Mouse (Mus musculus): ENCODE measurements around the gene 9930111J21Rik2. TPM values are rescaled to one million over a fixed set of nuclear protein-coding genes. Genes with fewer than 3 reads are reported as not detected.
"Not testable (repeated sequence)": the region's sequence is repeated elsewhere in the genome, so short reads cannot be mapped to it uniquely, and the experiment has no call there.

The 9930111J21Rik2 gene
- polyA plus RNA-seq, 1 experiment from 2014 or later = not detected

DNA sequence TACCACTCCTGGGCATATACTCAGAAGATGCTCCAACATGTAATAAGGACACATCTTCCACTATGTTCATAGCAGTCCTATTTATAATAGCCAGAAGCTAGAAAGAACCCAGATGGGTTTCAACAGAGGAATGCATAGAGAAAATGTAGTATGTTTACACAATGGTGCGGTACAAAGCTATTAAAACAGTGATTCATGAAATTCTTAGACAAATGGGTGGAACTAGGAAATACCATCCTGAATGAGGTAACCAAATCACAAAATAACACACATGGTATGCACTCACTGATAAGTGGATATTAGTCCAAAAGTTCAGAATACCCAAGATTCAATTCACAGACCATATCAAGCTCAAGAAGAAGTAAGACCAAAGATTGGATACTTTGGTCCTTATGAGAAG lies 76.4 kb downstream of the 9930111J21Rik2 start:
- not testable (repeated sequence) for H3K27me3 ChIP-seq (ENCODE audit: control insufficient read depth, insufficient read depth, low read length); H3K4me1 ChIP-seq (ENCODE audit: control insufficient read depth, insufficient read depth, low read length); H3K9ac ChIP-seq (ENCODE audit: low read depth, low read length); H3K27ac ChIP-seq (ENCODE audit: low read depth, low read length); H3K4me2 ChIP-seq; H3K4me3 ChIP-seq (ENCODE audit: low read depth, low read length); H3K9me3 ChIP-seq (replicated peaks; ENCODE audit: control insufficient read depth, low read length); H3K36me3 ChIP-seq (ENCODE audit: control insufficient read depth, insufficient read depth, low read length); ATAC-seq (replicated peaks; ENCODE audit: insufficient number of reproducible peaks, low FRiP score, low TSS enrichment)
- no CpG with 5 or more reads among the region's 1 CpGs for WGBS (ENCODE audit: insufficient replicate concordance)

Other genes with a start within 250 kb of the 9930111J21Rik2 start
- 3.3 and 3.7 TPM in 2 replicates for gene Trim41, start 233.9 kb downstream of the 9930111J21Rik2 start, polyA plus RNA-seq (2014; fragmentation: Nextera tagmentation; extraction: Ambion mirVana)
- gene Trim7, start 225.1 kb downstream of the 9930111J21Rik2 start, polyA plus RNA-seq (2014; fragmentation: Nextera tagmentation; extraction: Ambion mirVana) = 0.43 and 0.70 TPM in 2 replicates
- 2.9 and 4.0 TPM in 2 replicates for gene Gm12184, start 224.6 kb downstream of the 9930111J21Rik2 start, polyA plus RNA-seq (2014; fragmentation: Nextera tagmentation; extraction: Ambion mirVana)
- gene Irgm1, start 179.6 kb downstream of the 9930111J21Rik2 start, polyA plus RNA-seq (2014; fragmentation: Nextera tagmentation; extraction: Ambion mirVana) = 4.9 and 5.9 TPM in 2 replicates
- 0.16 TPM in 1 of 2 replicates, not detected in the other for gene Gm5431, start 149.0 kb downstream of the 9930111J21Rik2 start, polyA plus RNA-seq (2014; fragmentation: Nextera tagmentation; extraction: Ambion mirVana)
- 1.3 and 1.7 TPM in 2 replicates for gene Psme2b, start 105.1 kb downstream of the 9930111J21Rik2 start, polyA plus RNA-seq (2014; fragmentation: Nextera tagmentation; extraction: Ambion mirVana)
- gene Olfr56, start 72.4 kb downstream of the 9930111J21Rik2 start, polyA plus RNA-seq (2014; fragmentation: Nextera tagmentation; extraction: Ambion mirVana) = not detected in 2 replicates
- gene 9930111J21Rik1, start 71.8 kb downstream of the 9930111J21Rik2 start, polyA plus RNA-seq (2014; fragmentation: Nextera tagmentation; extraction: Ambion mirVana) = 0.08 TPM in 1 of 2 replicates, not detected in the other
- gene Gm12185, start 59.0 kb downstream of the 9930111J21Rik2 start, polyA plus RNA-seq (2014; fragmentation: Nextera tagmentation; extraction: Ambion mirVana) = not detected in 2 replicates
- gene Tgtp1, start 57.1 kb downstream of the 9930111J21Rik2 start, polyA plus RNA-seq (2014; fragmentation: Nextera tagmentation; extraction: Ambion mirVana) = not detected in 2 replicates
- gene Tgtp2, start 13.0 kb upstream of the 9930111J21Rik2 start, polyA plus RNA-seq (2014; fragmentation: Nextera tagmentation; extraction: Ambion mirVana) = not detected in 2 replicates
- 0.58 and 0.96 TPM in 2 replicates for gene Ifi47, start 25.3 kb upstream of the 9930111J21Rik2 start, polyA plus RNA-seq (2014; fragmentation: Nextera tagmentation; extraction: Ambion mirVana)
- not detected in 2 replicates for gene Olfr1396, start 63.6 kb upstream of the 9930111J21Rik2 start, polyA plus RNA-seq (2014; fragmentation: Nextera tagmentation; extraction: Ambion mirVana)
- gene Olfr1395, start 91.0 kb upstream of the 9930111J21Rik2 start, polyA plus RNA-seq (2014; fragmentation: Nextera tagmentation; extraction: Ambion mirVana) = not detected in 2 replicates
- gene Olfr1394, start 103.1 kb upstream of the 9930111J21Rik2 start, polyA plus RNA-seq (2014; fragmentation: Nextera tagmentation; extraction: Ambion mirVana) = not detected in 2 replicates
- gene Btnl9, start 135.9 kb upstream of the 9930111J21Rik2 start, polyA plus RNA-seq (2014; fragmentation: Nextera tagmentation; extraction: Ambion mirVana) = 0.39 and 0.49 TPM in 2 replicates
- 33.9 and 36.8 TPM in 2 replicates for gene Zfp62, start 152.1 kb upstream of the 9930111J21Rik2 start, polyA plus RNA-seq (2014; fragmentation: Nextera tagmentation; extraction: Ambion mirVana)
- 32.9 and 39.1 TPM in 2 replicates for gene Mgat1, start 192.9 kb upstream of the 9930111J21Rik2 start, polyA plus RNA-seq (2014; fragmentation: Nextera tagmentation; extraction: Ambion mirVana)
- not detected in 2 replicates for gene Olfr1393, start 227.1 kb upstream of the 9930111J21Rik2 start, polyA plus RNA-seq (2014; fragmentation: Nextera tagmentation; extraction: Ambion mirVana)
- gene Olfr1392, start 234.0 kb upstream of the 9930111J21Rik2 start, polyA plus RNA-seq (2014; fragmentation: Nextera tagmentation; extraction: Ambion mirVana) = not detected in 2 replicates

Data from heart, embryonic 11.5 days (tissue).